Mouse (Mus musculus) liver, embryonic 14.5 days (tissue): ENCODE measurements at regions not wholly inside any gene's neighbourhood (a gene's known extent, or its start where the extent isn't known, plus 50 kb on each side); places are given as distances from the start of the nearest gene placed in this dataset.

Experiments used
- ATAC-seq: fragments of 200-750 bp; cut with Nextera tagmentation; 2 replicates; pipeline ENCODE4 v1.8.0; 2017; ENCODE audit warnings: moderate number of reproducible peaks, mild to moderate bottlenecking, moderate library complexity; ENCODE audit not compliant: insufficient read depth
- DNase-seq, 3 experiments: peaks; one replicate each; pipeline ENCODE4 v3.0.0-alpha.2; 2012 to 2013; ENCODE audit warnings: low read depth in 3 of 3, low spot score in 3 of 3
- H3K27ac ChIP-seq: fragments of 300-500 bp; sonication (generic); 2 replicates; pipeline ENCODE4 v1.5.1; 2014; ENCODE audit warnings: moderate library complexity, mild to moderate bottlenecking, control low read depth, inconsistent platforms
- H3K27me3 ChIP-seq: fragments of 300-500 bp; sonication (generic); 2 replicates; pipeline ENCODE4 v1.6.1; 2014; ENCODE audit warnings: mild to moderate bottlenecking, low read length, moderate library complexity; ENCODE audit not compliant: control insufficient read depth, insufficient read depth
- H3K36me3 ChIP-seq: fragments of 300-500 bp; sonication (generic); replicated peaks from 2 replicates; pipeline ENCODE4 v1.6.1; 2014; ENCODE audit warnings: low read depth; ENCODE audit not compliant: control insufficient read depth, insufficient read depth
- H3K4me1 ChIP-seq, 2 experiments: fragments of 200-500 bp in 1 of 2; fragments of 300-500 bp in 1 of 2; sonication (generic) in 1 of 2; replicated peaks; 2 replicates each; pipeline ENCODE4 v1.6.1; 2012 to 2014; ENCODE audit warnings: antibody characterized with exemption in 1 of 2, inconsistent platforms in 1 of 2, low read length in 1 of 2; ENCODE audit not compliant: control insufficient read depth in 2 of 2, insufficient read depth in 2 of 2
- H3K4me2 ChIP-seq: fragments of 300-500 bp; sonication (generic); 2 replicates; pipeline ENCODE4 v1.6.1; 2014; ENCODE audit warnings: low read depth, mild to moderate bottlenecking, control low read depth, moderate library complexity
- H3K4me3 ChIP-seq, 2 experiments: fragments of 200-500 bp in 1 of 2; fragments of 300-500 bp in 1 of 2; sonication (generic) in 1 of 2; 2 replicates each; pipeline ENCODE4 v1.5.1; 2012 to 2014; ENCODE audit warnings: low read depth in 2 of 2, low read length in 2 of 2, mild to moderate bottlenecking in 2 of 2, control low read depth in 1 of 2, inconsistent platforms in 1 of 2, moderate library complexity in 1 of 2; ENCODE audit not compliant: insufficient read depth in 1 of 2
- H3K9ac ChIP-seq: fragments of 300-500 bp; sonication (generic); replicated peaks from 2 replicates; pipeline ENCODE4 v1.6.1; 2014; ENCODE audit warnings: mild to moderate bottlenecking, control low read depth, moderate library complexity
- H3K9me3 ChIP-seq: fragments of 300-500 bp; sonication (generic); 2 replicates; pipeline ENCODE4 v1.6.1; 2016; ENCODE audit warnings: low read length, mixed read lengths; ENCODE audit not compliant: control insufficient read depth
- CTCF ChIP-seq: IDR thresholded peaks from 2 replicates; pipeline ENCODE4 v1.5.1; 2016; ENCODE audit warnings: antibody characterized with exemption, low read depth, control low read depth
- EP300 ChIP-seq: IDR thresholded peaks from 2 replicates; pipeline ENCODE4 v1.6.1; 2016; ENCODE audit warnings: antibody characterized with exemption, low read depth
- WGBS: fragments of 180-500 bp; shearing (Covaris S2); extraction: QIAGEN DNeasy Blood & Tissue Kit; methylation state at CpG from one replicate; pipeline ENCODE4 v1.1.7; 2014; ENCODE audit not compliant: insufficient replicate concordance; 5-methylcytosine and 5-hydroxymethylcytosine counted together

DNA sequence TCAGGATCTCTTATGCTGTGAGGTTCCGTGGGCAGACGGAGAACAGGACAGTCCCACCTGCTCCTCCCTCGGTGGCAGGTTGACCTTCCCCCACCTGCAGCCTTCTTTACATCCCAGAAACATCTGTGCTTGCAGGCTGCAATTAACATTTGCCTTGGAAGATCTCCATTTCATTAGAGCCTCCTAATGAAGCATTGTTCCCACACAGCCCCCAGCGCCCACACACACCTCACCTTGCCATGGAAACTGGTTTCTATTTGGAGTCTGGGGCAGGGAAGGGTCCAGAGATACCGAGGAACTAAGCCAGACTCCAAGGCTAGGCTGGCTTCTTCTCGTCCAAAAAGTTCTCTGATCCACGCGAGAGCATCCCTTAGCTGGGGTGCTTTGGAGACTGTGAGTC lies 56.6 kb upstream of the Rpl38 start:
- 56% methylated on average over 8 of the region's 8 CpGs for WGBS
- no peak overlapping the region for H3K27ac ChIP-seq
- H3K4me2 ChIP-seq: no peak overlapping the region
- no peak for ATAC-seq
- H3K27me3 ChIP-seq: no peaks in the 10 kb centered on the region
- no peak for TF ChIP-seq EP300
- TF ChIP-seq CTCF: no peak
- no peak overlapping the region for H3K9ac ChIP-seq
- no peaks in the 10 kb centered on the region for H3K4me1 ChIP-seq
- no peak overlapping the region for H3K4me3 ChIP-seq
- no peaks in the 10 kb centered on the region for H3K9me3 ChIP-seq
- DNase-seq: no peak
- H3K36me3 ChIP-seq: no peaks in the 10 kb centered on the region

- Histone ChIP-seq H3K4me1 (no peaks in the 10 kb centered on the region), H3K4me3 (no peak overlapping the region), H3K36me3 (no peaks in the 10 kb centered on the region), H3K27me3 (no peaks in the 10 kb centered on the region), H3K27ac (no peak overlapping the region), H3K9ac (no peak overlapping the region), H3K9me3 (peaks cover 2% of the 10 kb centered on the region; the same call in 1 of the 2 replicates), H3K4me2 (no peak overlapping the region)
- DNase-seq (no peak), ATAC-seq (no peak)
- 74% methylated on average over 9 of the region's 9 CpGs for WGBS
- TF ChIP-seq EP300 (no peak), CTCF (peak; percentile 49)
These were observed 60.3 kb upstream of the Rpl38 start for GRCm38 (mm10) chr11:114608009-114608408.

GRCm38 (mm10) chr11:114603108-114603507 lies 65.2 kb upstream of the Rpl38 start:
- H3K9ac ChIP-seq: no peak overlapping the region
- no peaks in the 10 kb centered on the region for H3K4me1 ChIP-seq
- H3K27me3 ChIP-seq: no peaks in the 10 kb centered on the region
- TF ChIP-seq EP300: no peak
- TF ChIP-seq CTCF: no peak
- ATAC-seq (no peak), DNase-seq (no peak)
- H3K9me3 ChIP-seq: peaks cover 2% of the 10 kb centered on the region; the same call in 1 of the 2 replicates
- H3K4me3 ChIP-seq: no peak overlapping the region
- H3K4me2 ChIP-seq: no peak overlapping the region
- H3K27ac ChIP-seq: no peak overlapping the region
- no peaks in the 10 kb centered on the region for H3K36me3 ChIP-seq
- WGBS: 62% methylated on average over 6 of the region's 6 CpGs

DNA sequence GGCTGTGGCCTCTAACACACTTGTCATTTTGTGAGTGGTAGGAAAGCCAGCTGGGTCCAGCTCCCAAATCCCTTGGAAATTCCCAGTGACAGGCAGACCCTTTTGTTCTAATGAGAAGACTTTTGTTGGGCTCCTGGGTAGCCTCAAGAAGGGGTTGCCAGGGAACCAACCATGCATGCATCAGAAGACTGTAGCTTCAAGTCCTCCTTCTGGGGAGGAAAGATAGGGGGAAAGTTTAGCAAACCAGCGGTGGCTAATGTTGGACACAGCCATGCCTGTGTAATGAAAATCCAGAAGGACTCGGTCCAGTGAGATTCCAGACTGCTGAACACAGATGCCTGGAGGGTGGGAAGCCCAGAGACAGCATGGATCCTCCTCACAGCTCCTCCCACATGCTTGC lies 71.1 kb upstream of the Rpl38 start:
- Histone ChIP-seq H3K27ac (no peak overlapping the region), H3K4me1 (no peaks in the 10 kb centered on the region), H3K9me3 (no peaks in the 10 kb centered on the region), H3K27me3 (no peaks in the 10 kb centered on the region), H3K4me3 (no peak overlapping the region), H3K9ac (no peak overlapping the region), H3K36me3 (no peaks in the 10 kb centered on the region), H3K4me2 (no peak overlapping the region)
- 46% methylated on average over 2 of the region's 2 CpGs for WGBS
- no peak for TF ChIP-seq CTCF
- TF ChIP-seq EP300: no peak
- ATAC-seq: no peak
- DNase-seq: no peak

- H3K9ac ChIP-seq: no peak overlapping the region
- DNase-seq (no peak), ATAC-seq (no peak)
- H3K4me3 ChIP-seq: no peak overlapping the region
- no peaks in the 10 kb centered on the region for H3K27me3 ChIP-seq
- WGBS: 58% methylated on average over 9 of the region's 9 CpGs
- H3K9me3 ChIP-seq: no peaks in the 10 kb centered on the region
- H3K27ac ChIP-seq: no peak overlapping the region
- no peak for TF ChIP-seq EP300
- no peak for TF ChIP-seq CTCF
- no peak overlapping the region for H3K4me2 ChIP-seq
- H3K4me1 ChIP-seq: no peaks in the 10 kb centered on the region
- H3K36me3 ChIP-seq: no peaks in the 10 kb centered on the region
These were observed 75.4 kb upstream of the Rpl38 start for GRCm38 (mm10) chr11:114592961-114593360.
